Mouse (Mus musculus) urinary bladder, adult 18-20 months (tissue): ENCODE results near the gene Rdx.
A peak's percentile ranks its signal among the peaks of the same experiment; 100 is the strongest.
"Not testable (repeated sequence)": the region's sequence is repeated elsewhere in the genome, so short reads cannot be mapped to it uniquely, and the experiment has no call there.

Source experiments
- DNase-seq, 2 experiments: peaks; one replicate each; pipeline ENCODE4 v3.0.0; 2022; ENCODE audit warnings: low spot score in 2 of 2, mixed read lengths in 2 of 2

The Rdx gene

GRCm38 (mm10) chr9:52052221-52052620, 5.2 kb downstream of the Rdx start:
- no peak for DNase-seq

- no peak for DNase-seq
Measured at GRCm38 (mm10) chr9:52055313-52055712, 8.3 kb downstream of the Rdx start.

- DNase-seq = no peak
Measured at GRCm38 (mm10) chr9:52059788-52060187, 12.8 kb downstream of the Rdx start.

DNA sequence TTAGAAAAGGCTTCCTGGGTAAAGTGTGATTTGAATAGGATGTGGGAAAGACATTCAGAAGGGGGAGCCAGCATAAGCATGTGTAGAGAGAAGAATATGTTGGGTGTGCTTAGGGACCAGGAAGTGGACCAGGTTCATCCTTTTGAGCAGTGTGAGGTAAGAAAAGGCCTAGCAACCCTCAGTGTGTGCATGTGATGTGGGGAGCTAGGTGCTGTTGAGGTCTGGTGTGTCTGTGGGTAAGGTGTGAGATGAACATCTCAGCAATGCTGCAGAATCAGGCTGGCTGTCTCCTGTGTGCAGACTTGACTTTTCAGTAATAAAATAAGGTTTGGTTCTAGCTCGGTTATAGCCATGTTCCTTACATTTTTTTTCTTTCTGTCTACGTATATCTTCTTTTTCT, 23.1 kb downstream of the Rdx start:
- DNase-seq = no peak

DNA sequence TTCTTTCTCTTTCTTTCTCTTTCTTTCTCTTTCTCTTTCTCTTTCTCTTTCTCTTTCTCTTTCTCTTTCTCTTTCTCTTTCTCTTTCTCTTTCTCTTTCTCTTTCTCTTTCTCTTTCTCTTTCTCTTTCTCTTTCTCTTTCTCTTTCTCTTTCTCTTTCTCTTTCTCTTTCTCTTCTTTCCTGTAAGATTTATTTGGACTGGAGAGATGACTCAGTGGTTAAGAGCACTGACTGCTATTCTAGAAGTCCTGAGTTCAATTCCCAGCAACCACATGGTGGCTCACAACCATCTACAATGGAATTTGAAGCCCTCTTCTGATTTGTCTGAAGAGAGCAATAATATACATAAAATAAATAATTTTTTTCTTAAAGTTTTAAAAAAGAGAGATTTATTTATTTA, 24.4 kb downstream of the Rdx start:
- not testable (repeated sequence) for DNase-seq

- no peak for DNase-seq
Measured at GRCm38 (mm10) chr9:52072202-52072601, 25.2 kb downstream of the Rdx start.

DNA sequence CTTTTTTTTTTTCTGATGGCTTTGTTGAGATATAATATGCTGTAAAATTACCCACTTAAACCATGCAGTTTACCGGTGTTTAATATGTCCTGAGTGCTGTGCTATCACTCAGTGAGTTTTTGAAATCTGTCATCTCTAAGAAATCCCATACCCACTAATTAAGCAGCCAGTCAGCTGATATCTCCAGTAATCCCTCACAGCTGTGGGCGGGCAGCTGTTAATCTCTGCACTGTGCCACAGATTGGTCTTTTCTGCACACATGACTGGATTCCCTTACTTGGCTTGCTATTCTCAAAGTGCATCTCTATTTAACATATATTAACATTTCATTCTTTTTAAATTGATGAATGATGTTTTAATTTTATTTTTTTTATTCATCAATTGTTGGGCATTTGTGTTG, 29.1 kb downstream of the Rdx start:
- no peak for DNase-seq

DNA sequence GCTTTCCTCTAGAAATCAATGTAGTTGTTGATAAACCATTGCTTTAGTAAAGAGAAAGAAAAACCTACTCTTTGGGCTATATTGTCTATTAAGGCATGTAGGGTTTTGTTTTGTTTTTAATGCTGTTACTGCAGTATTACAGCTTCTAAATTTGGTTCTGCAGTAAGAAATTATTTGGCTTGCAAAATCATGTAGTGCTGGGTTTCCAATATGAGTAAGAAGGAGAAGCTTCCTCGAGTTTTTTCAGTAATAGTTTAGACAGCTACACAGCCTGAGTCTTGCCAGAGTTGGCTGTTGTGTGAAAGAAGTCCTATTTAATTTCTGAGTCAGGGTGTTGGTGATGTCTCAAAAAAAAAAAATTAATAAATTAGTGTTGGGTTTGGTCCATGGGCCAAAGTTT, 30.7 kb downstream of the Rdx start:
- no peak for DNase-seq

DNA sequence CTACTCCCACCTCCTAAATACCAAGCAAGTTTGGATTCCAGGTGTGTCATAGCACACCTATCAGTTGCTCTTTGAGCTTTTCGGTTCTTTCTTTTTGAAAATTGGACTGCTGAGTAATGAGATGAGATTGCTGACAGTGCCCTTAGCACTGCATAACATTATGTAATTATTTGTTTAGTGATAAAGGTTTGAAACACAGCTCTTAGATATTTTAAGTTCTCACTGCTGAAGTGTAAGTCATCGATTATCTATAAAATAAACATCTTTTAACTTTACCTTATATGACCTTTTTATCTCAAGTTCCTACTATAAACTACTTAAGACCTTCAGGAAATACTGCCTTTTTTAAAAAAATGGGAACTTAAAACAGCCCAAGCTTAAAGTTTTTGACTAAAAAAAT, 35.0 kb downstream of the Rdx start:
- DNase-seq = no peak

GRCm38 (mm10) chr9:52082414-52082813, 35.4 kb downstream of the Rdx start:
- DNase-seq = no peak

- no peak for DNase-seq
Measured at GRCm38 (mm10) chr9:52091752-52092151, 44.8 kb downstream of the Rdx start.

DNA sequence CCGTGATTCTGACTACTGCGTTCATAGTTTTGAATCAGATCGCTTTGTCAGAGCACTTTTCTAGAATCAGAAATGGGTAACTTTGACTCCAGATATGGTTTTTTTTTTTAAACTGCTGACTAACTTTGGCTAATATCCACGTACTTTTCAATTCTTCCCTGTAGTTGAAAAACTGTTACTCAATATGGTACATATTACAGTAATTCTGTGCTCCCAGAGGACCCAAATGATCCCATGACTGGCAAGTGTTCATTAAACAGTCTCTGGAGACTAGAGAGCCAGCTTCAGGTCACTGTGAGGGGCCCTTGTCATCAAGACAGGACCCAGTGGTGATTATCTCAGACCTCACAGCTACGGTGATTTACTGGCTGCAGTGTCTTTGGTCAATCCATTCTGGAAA, 45.3 kb downstream of the Rdx start:
- no peak for DNase-seq

GRCm38 (mm10) chr9:52093108-52093507, 46.1 kb downstream of the Rdx start:
- DNase-seq = no peak

DNA sequence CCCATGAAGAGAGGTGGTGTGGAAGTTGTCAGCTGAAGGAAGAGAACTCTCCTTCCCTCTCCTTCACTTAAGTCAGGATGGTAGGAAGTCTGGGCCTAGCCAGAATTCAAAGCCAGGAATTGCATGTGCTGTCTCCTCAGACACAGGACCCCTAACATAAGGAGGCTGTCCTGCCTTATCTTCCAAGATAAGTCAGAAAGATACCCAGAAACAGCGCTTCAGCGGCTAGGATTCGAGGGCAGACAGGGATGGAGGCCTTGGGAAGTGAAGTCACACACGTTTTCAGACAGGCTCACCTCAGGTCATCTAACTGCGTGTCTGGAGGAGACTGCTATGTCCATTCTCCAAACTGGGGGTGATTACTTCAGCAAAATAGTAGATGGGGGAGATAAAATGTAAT, 47.0 kb downstream of the Rdx start:
- DNase-seq = no peak

- DNase-seq = no peak
Measured at GRCm38 (mm10) chr9:52094471-52094980, 47.6 kb downstream of the Rdx start.

DNA sequence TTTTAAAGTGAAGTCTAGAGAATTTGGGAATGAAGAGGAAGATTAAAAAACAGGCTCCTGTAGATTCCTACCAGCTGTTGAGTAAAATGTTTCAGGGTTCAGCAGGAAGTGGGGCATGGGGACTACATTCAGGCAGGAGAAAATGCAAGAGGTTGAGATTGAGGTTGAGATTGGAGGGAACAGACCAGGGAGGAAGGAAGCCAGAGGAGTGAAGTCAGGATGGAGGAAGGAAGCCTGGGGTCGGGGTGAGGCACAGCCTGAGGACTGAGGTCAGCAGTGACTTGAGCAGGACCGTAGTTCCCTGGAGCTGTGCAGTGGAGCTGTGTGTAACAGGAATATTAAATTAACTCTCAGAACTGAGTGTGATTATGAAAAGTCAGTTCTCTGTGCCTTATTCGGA, 48.7 kb downstream of the Rdx start:
- no peak for DNase-seq

DNA sequence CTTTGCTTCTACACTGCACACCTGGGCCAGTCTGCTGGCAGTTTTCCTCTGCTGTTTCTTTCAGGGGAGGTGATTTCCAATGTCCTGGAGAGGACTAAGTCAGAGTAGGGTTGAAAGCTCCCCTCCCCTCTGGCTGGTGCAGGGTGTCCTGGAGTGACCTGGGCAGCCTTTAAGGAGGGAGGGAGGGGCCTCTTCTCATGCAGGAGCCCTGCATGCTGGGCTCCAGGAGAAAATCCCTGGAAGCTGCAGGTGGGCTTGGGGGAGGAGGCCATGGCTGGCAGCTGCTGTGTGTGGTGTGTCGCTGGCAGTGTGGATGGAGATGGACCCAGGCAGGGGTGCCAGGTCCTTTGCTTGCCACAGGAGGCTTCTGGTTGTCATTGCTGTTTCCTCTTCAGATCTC, 50.4 kb downstream of the Rdx start:
- no peak for DNase-seq

GRCm38 (mm10) chr9:52098600-52098999, 51.6 kb downstream of the Rdx start:
- peak; percentile 47 to 67 for DNase-seq

DNA sequence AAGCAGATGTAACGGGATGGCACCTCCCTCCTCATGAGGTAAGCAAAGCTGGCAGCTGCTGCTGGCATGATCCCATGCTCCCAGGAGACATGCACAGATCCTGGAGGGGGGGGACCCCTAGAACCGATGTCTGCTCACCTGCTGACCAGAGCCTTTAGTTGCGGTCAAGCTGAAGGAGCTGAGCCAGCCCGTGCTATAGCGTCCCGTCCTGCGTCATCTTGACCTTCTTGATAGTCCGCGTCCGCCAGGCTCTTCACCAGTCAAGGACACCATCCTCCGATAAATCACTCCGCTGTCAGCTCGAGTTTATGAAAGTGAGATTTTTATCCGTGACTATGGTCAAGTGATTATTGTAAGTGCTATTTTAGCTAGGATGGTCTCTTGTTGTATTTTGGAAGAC, 53.5 kb downstream of the Rdx start:
- DNase-seq = no peak

DNA sequence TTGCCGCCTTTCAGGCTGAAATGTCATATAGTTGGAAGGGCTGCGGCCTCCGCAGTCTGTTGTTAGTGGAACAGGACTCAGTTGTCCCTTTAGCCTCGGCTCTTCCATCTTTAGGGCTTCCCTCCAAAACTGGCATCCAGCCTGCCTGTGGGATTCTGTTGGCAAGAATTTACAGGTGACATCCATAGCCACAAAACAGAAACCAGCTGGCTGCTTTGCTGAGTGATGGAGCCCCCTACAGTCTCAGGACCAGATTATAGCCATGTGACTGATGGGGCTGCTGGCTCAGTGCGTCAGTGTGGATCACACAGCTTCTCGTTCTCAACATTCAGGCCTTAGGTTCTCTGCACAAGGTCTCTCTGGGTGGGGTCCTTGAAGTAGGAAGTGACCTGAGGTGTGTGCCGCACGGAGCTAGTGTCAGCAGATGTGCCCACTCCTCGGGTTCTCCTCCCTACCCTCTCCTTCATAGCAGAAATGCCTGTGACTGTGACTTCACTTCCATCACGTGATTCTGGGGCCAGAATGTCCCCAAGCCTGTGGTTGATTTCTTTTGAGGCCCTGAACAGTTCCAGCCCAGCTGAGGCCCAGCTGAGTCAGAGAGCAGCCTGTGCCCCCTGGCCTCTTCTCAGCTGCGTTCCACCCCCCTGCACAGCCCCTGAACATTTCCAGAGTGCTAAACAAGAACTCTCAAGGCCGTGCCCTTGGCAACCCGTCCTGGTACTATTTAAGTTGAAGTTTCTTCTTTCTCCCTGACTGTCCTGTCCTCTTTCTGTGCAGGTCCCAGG, 55.3 kb downstream of the Rdx start:
- no peak for DNase-seq

DNA sequence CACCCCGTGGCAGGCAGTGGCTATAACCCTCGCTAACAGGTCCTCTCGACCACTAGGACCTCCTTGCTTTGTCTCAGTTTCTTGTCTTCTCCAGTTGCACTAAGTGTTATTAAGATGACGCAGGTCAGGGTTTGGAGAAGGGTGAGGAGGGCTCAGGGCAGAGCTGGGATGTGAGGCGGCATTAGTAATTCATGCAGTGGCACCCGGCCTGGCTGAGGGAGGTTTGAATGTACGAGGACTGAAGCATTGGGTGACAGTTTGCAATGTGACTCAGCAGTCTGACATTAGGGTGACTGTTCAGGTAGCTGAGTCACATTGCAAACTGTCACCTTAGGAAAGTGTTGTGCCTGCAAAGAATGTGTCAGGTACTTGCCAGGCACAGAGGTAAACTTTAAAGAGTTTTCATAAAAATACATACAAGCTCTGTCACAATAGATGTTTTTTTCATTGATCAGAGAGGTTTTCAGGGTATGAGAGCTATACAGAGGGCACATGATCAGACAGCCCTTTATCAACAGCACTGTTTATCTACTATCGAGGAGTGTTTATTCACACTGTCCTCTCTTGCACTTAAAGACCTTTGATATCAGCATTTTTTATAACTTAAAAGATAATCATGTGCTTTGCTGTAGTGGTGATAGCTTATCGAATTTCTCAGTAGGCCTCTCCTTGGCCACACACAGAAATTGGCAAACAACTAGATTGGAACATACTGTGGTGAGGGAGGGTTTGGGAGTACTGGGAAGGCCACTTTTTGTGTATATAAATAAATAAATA, 56.7 kb downstream of the Rdx start:
- DNase-seq = no peak

DNA sequence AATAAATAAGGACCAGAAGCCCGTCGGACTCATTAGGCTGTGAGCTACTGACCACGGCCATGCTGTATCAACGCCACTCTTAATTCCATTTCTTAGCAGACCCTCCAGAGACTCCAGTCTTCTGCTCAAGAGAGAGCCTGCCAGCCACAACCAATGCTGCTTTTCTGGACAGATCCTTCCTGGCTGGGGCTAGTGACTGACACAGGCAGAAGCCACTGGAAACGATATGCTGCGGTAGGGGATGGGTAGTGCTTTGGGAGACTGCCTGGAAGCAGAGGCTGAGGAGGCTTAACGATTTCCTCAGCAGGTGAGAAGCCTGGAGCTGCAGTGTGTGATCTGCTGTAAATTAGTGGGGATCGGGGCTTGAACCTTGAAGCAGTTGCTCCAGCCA, 57.2 kb downstream of the Rdx start:
- no peak for DNase-seq

GRCm38 (mm10) chr9:52105423-52105822, 58.5 kb downstream of the Rdx start:
- DNase-seq = no peak
